Comparison of ENCODE assay signal across 30 mouse cellular contexts in the genomic region with DNA sequence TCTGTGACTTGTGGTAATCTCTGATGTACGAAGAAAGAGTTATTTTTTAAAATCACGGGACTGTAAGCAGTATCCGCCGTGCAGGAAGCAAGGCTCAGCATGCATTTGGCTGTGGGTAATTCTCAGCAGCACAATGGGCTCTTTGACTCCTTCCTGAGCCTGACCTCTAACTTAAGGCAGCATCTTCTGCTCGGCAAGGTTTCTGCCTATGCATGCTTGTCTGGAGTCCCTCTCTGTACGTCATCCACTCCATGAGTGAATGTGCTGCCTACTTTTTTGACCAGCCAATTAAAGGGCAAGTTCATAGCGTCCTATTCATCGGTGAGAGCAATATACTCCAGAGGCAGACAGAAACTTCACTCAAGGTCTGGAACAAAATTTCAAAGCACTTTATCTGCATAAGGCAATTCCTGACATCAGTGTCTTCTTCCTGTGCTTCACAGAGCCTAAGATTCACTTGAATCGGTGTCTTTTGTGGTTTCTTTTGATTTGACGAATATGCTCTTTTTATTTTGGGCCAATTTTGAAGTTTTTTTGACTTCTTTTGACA.
DNase-seq lines count a peak whose midpoint lies in the region; ATAC-seq and TF ChIP-seq lines count a peak whose summit lies in the region.
"Had no signal": no experiment of that assay in that cellular context is flagged by ENCODE, and none has a peak within 500 bp of the region (broad histone marks: within the 10 kb centered on the region; RNA-seq: fewer than 3 reads in every experiment).

No protein-coding gene starts in this region.

- WGBS in hindbrain, postnatal 0 days, result 53% methylated on average over 10 of the region's 10 CpGs
- 64% methylated on average over 10 of the region's 10 CpGs for WGBS in hindbrain, embryonic 12.5 days
- WGBS in embryonic facial prominence, embryonic 10.5 days, result 49% methylated on average over 10 of the region's 10 CpGs

- no peaks in the 10 kb centered on the region for H3K36me3 ChIP-seq in hindbrain, postnatal 0 days (ENCODE audit: insufficient read depth, low read length)
- H3K36me3 ChIP-seq in hindbrain, embryonic 12.5 days, result no peaks in the 10 kb centered on the region
- H3K36me3 ChIP-seq in embryonic facial prominence, embryonic 10.5 days (replicated peaks), result no peaks in the 10 kb centered on the region
- H3K36me3 ChIP-seq: forebrain, embryonic 10.5 days; forebrain, embryonic 15.5 days; hindbrain, embryonic 13.5 days; limb, embryonic 15.5 days; liver, embryonic 13.5 days; midbrain, embryonic 12.5 days; neural tube, embryonic 13.5 days had no signal

- no peaks in the 10 kb centered on the region for H3K9me3 ChIP-seq in hindbrain, postnatal 0 days (ENCODE audit: low read length)
- no peaks in the 10 kb centered on the region for H3K9me3 ChIP-seq in hindbrain, embryonic 12.5 days (replicated peaks)
- H3K9me3 ChIP-seq in embryonic facial prominence, embryonic 10.5 days, result no peaks in the 10 kb centered on the region
- H3K9me3 ChIP-seq: forebrain, embryonic 10.5 days; forebrain, embryonic 15.5 days; hindbrain, embryonic 13.5 days; limb, embryonic 15.5 days; liver, embryonic 13.5 days; megakaryocyte, embryonic 14.5 days; midbrain, embryonic 12.5 days; neural tube, embryonic 13.5 days had no signal

- H3K9ac ChIP-seq in hindbrain, postnatal 0 days (replicated peaks; ENCODE audit: low read length), result no peak overlapping the region
- no peak overlapping the region for H3K9ac ChIP-seq in hindbrain, embryonic 12.5 days
- H3K9ac ChIP-seq: forebrain, embryonic 15.5 days; hindbrain, embryonic 13.5 days; limb, embryonic 15.5 days; liver, embryonic 13.5 days; midbrain, embryonic 12.5 days; neural tube, embryonic 13.5 days had no signal

- H3K4me3 ChIP-seq in hindbrain, postnatal 0 days (ENCODE audit: low read length), result no peak overlapping the region
- H3K4me3 ChIP-seq in hindbrain, embryonic 12.5 days, result no peak overlapping the region
- no peak overlapping the region for H3K4me3 ChIP-seq in embryonic facial prominence, embryonic 10.5 days
- H3K4me3 ChIP-seq: forebrain, embryonic 10.5 days; forebrain, embryonic 15.5 days; hindbrain, embryonic 13.5 days; limb, embryonic 15.5 days; liver, embryonic 13.5 days; megakaryocyte, embryonic 14.5 days; midbrain, embryonic 12.5 days; myocyte; neural tube, embryonic 13.5 days had no signal

- no peak overlapping the region for H3K27ac ChIP-seq in hindbrain, postnatal 0 days
- H3K27ac ChIP-seq in hindbrain, embryonic 12.5 days, result no peak overlapping the region
- H3K27ac ChIP-seq in embryonic facial prominence, embryonic 10.5 days (replicated peaks), result no peak overlapping the region
- H3K27ac ChIP-seq: forebrain, embryonic 10.5 days; forebrain, embryonic 15.5 days; hindbrain, embryonic 13.5 days; limb, embryonic 15.5 days; liver, embryonic 13.5 days; midbrain, embryonic 12.5 days; neural tube, embryonic 13.5 days had no signal

- peaks cover 3% of the 10 kb centered on the region; the same call in 1 of the 2 replicates for H3K4me1 ChIP-seq in hindbrain, postnatal 0 days (ENCODE audit: insufficient read depth, low read length)
- H3K4me1 ChIP-seq in hindbrain, embryonic 12.5 days, result no peaks in the 10 kb centered on the region
- peaks cover 7% of the 10 kb centered on the region for H3K4me1 ChIP-seq in embryonic facial prominence, embryonic 10.5 days
- H3K4me1 ChIP-seq: forebrain, embryonic 15.5 days; limb, embryonic 15.5 days; liver, embryonic 13.5 days; megakaryocyte, embryonic 14.5 days had no signal

- ATAC-seq in hindbrain, postnatal 0 days, result 0 out of 2 replicates have a peak, but pooled peaks have one; percentile 47
- ATAC-seq in hindbrain, embryonic 12.5 days (ENCODE audit: low FRiP score), result no peak
- ATAC-seq: forebrain, embryonic 15.5 days; intestine, postnatal 0 days; lung, postnatal 0 days had no signal

- TF ChIP-seq CTCF in hindbrain, postnatal 0 days (IDR thresholded peaks at IDR 0.05; ENCODE audit: low read depth), result no peak

- H3K27me3 ChIP-seq in hindbrain, postnatal 0 days (ENCODE audit: insufficient read depth, low read length), result no peaks in the 10 kb centered on the region
- no peaks in the 10 kb centered on the region for H3K27me3 ChIP-seq in hindbrain, embryonic 12.5 days
- H3K27me3 ChIP-seq in embryonic facial prominence, embryonic 10.5 days (replicated peaks; ENCODE audit: low read depth, poor library complexity, severe bottlenecking), result no peaks in the 10 kb centered on the region
- H3K27me3 ChIP-seq: forebrain, embryonic 15.5 days; hindbrain, embryonic 13.5 days; limb, embryonic 15.5 days; liver, embryonic 13.5 days; midbrain, embryonic 12.5 days; neural tube, embryonic 13.5 days had no signal

- peak; percentile 25 to 68 for DNase-seq in adrenal gland, adult (ENCODE audit: inconsistent age in 2 of 2, low spot score in 1 of 2)
- no peak for DNase-seq in adrenal gland, postnatal 14 days
- no peak for DNase-seq in hindbrain, postnatal 0 days (ENCODE audit: low spot score)
- DNase-seq in embryonic facial prominence, embryonic 10.5 days (ENCODE audit: low spot score), result peak; percentile 11
- DNase-seq in fibroblast of lung, adult 2 months (ENCODE audit: low read depth), result peak; percentile 21
- no peak for DNase-seq in urinary bladder, postnatal 25 days (ENCODE audit: low spot score)
- DNase-seq in cerebellum, adult 18-20 months, result no peak
- DNase-seq: cerebellum, adult 2 months; cerebellum, postnatal 25 days; embryo, embryonic 11 days; gastrocnemius, postnatal 36 days; heart, adult 18-20 months; heart, postnatal 36 days; kidney, postnatal 14 days; liver, embryonic 13.5 days; lung, adult 18-20 months; lung, postnatal 4 days; thymus, adult 2 months had no signal

- no peak overlapping the region for H3K4me2 ChIP-seq in hindbrain, postnatal 0 days (ENCODE audit: low read depth, low read length)
- no peak overlapping the region for H3K4me2 ChIP-seq in hindbrain, embryonic 12.5 days (replicated peaks)
- H3K4me2 ChIP-seq: forebrain, embryonic 15.5 days; heart, embryonic 11.5 days; hindbrain, embryonic 13.5 days; limb, embryonic 15.5 days; liver, embryonic 13.5 days; midbrain, embryonic 12.5 days; neural tube, embryonic 13.5 days had no signal

Comparison
In these comparisons a context has a peak if more than half of its experiments do, and no peak if none do; other contexts are left out.
1. DNase-seq: peak in adrenal gland, adult (2 of 2), embryonic facial prominence, embryonic 10.5 days (single experiment) and fibroblast of lung, adult 2 months (single experiment); none in adrenal gland, postnatal 14 days (single experiment), hindbrain, postnatal 0 days (single experiment), urinary bladder, postnatal 25 days (single experiment) and cerebellum, adult 18-20 months (0 of 2).